Mouse (Mus musculus) natural killer cell, adult 2 months (primary cell): Measurements from ENCODE around the gene Paip2b.
"Not testable (repeated sequence)": the region's sequence is repeated elsewhere in the genome, so short reads cannot be mapped to it uniquely, and the experiment has no call there.

Experiments used
- DNase-seq, 2 experiments: peaks; one replicate each; pipeline ENCODE4 v3.0.0; 2022; ENCODE audit warnings: low spot score in 2 of 2

The Paip2b gene

GRCm38 (mm10) chr6:83831606-83832123 lies at the start of gene Paip2b:
TSS of gene Paip2b (minus strand) at chr6:83831741.
- peak; percentile 98 to 99 for DNase-seq

GRCm38 (mm10) chr6:83879815-83880214 lies 48.3 kb upstream of the Paip2b start:
- peak; percentile 28 to 61 for DNase-seq

DNA sequence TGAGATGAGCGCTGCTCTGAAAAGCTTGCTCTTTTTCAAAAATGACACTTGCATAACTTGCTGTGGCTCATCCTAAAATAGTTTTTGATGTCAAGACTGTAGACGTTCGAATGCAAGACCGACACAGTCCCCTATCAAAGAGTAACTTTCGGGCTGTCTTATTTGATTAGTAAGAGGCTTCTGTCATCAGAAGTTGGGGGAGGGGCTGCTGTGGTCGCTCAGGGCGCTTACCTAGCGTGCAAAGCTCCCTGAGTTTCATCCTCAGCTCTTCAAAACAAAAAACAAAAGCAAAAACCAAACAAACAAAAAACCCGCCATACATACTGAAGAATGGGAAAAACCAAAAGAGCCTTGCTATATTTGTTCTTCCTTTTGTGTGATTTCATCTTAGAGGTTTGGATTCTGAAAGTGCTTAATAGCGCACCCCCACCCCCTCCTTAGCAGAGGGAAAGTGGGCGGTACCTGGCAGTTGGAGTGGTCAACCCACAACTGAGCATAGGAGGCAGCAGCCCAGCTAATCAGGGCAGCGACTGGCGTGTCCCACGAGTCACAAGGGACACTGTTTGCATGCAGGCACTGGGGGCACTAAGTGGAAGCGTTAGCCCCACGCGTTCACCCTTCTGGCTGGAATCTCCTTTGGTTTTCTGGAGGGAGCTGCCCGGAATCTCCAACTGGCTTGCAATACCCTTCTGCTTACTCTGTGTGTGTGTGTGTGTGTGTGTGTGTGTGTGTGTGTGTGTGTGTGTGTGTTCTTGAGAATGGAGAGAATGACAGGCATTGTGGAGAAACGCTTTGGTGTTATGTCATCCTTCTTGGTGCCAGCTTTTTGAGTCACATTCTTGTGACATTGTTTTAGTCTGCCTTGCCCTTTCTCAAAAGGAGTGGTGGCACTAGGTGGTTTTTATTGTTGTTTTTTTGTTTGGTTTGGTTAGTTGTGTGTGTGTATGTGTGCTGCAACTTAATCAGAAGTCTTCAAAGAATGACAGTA lies 36.4 kb upstream of the Paip2b start:
- DNase-seq, result peak; percentile 42 to 64

DNA sequence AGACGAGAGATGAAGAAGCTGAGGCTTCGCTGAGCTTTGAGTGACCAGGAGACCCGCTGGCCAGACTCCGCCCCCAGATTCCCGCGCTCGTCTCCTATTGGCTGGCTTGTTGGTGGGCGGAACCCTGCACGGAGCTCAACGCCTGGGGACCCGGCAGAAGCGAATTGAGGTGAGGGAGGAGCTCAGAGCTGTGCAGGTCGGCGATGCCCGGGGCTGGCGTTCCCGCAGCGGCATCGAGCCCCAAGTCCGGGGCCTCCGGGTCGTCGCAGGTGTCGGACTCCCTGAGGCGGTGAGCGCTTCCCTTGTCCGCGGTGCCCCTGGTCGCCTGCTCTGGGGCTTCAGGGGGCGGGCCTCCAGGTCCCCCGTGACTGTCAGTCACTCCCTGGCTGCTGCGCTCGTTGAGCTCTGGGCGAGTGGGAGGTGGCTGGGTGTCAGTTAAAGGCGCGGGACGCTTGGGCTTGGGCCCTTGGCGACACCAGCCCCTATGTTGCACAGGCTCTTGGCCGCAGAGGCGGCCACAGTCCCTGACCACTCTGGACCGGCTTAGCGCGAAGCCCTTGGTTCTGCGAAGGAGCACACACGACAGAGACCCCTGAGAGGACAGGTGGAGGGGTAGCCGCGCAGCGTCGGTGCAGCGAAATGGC lies 35.5 kb upstream of the Paip2b start, which contains the start of gene Zfp638:
Zfp638 (plus strand) TSS at position 156 of the 644 bp plus-strand sequence.
- peak; percentile 94 to 97 for DNase-seq

GRCm38 (mm10) chr6:83866423-83866822 lies 34.9 kb upstream of the Paip2b start:
- no peak for DNase-seq

- no peak for DNase-seq
These were observed 32.0 kb upstream of the Paip2b start for GRCm38 (mm10) chr6:83863538-83863937.

GRCm38 (mm10) chr6:83860033-83860432 lies 28.5 kb upstream of the Paip2b start:
- DNase-seq, result no peak

DNA sequence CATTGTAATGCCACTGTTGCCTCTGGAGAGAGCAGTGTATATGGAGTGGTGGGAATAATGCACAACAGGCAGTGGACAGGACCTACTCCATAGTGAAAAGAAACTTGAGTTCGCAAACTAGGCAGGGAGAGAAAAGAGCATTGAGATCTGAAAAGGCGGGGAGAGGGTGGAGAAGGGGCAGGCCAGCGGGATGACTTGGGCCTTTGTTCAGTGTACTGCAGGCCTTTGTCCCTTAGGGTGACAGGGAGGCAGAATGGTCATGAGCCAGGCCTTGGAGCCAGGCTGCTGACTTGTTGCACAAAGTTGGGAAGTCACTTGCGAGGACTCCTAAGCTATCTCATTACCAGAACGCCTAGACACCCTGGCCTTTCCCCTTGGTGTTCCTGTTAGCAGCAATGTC lies 25.9 kb upstream of the Paip2b start:
- no peak for DNase-seq

- no peak for DNase-seq
These were observed 17.9 kb upstream of the Paip2b start for GRCm38 (mm10) chr6:83849446-83849845.

- no peak for DNase-seq
These were observed 14.6 kb upstream of the Paip2b start for GRCm38 (mm10) chr6:83846141-83846540.

GRCm38 (mm10) chr6:83844913-83845312 lies 13.4 kb upstream of the Paip2b start:
- DNase-seq, result no peak

DNA sequence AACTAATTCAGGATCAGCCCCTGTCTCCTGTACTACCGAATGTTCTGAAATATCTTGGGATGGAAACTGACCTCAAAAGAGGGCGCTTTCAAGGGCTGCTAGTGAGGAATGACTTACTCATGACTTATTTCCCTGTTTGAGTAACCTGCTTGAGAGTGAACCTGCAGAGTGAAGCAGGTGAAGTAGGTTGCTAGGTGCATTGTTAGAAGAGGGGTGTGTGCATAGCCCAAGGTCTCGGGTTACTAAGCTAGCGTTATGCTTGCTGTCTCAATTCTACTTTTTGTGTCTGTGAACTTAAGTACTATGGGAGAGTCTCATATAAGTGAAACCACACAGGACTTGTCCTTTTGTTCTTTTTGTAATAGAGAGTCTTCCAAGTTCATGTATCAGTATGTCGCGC lies 8.5 kb upstream of the Paip2b start:
- DNase-seq, result no peak

- DNase-seq, result no peak
These were observed 6.5 kb upstream of the Paip2b start for GRCm38 (mm10) chr6:83838046-83838445.

DNA sequence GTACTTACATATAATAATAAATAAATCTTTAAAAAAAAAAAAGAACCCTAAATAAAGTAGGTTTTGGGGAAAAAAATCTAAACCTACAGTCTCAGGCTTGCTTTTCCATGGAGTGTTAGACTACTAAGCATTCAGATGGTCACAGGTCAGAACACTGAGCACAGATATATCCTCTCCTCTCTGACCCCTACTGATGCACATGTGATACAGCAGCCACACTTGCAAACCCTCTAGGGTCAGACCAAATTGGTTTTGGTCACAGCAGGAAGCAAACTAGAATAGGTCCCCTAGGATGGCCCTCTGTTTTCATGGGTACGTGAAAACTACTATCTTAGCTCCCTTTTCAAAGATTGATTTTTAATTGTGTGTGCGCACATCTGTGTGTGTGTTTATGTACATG lies 5.3 kb upstream of the Paip2b start:
- no peak for DNase-seq

DNA sequence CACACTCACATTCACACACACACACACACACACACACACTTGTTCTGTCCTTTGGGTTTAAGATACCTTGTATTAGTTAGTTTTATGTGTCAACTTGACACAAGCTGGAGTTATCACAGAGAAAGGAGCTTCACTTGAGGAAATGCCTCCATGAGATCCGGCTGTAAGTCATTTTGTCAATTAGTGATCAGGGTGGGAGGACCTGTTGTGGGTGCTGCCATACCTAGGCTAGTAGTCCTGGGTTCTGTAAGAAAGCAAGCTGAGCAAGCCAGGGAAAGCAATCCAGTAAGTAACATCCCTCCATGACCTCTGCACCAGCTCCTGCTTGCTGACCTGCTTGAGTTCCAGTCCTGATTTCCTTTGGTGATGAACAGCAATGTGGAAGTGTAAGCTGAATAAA lies 852 bp upstream of the Paip2b start:
- not testable (repeated sequence) for DNase-seq

GRCm38 (mm10) chr6:83830941-83831605 lies 468 bp downstream of the Paip2b start:
- peak; percentile 59 to 63 for DNase-seq

DNA sequence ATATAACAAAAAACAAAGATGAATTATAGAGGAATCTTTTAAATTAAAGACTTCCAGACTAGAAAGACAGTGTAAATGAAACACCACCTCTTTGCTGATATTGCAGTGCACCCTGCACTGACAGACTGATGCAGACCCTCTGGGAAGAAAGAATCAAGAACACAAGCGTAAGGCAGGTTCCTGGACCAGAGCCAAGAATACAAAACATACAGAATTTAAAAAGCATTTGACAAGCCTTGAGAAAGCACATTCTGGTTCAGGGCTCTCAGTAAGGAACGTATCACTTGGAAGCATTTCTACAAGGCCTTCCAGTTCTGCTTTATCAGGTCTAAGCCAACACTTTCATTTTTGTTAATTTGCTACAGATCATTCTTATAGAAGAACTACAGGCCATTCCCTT lies 9.7 kb downstream of the Paip2b start:
- DNase-seq, result no peak

DNA sequence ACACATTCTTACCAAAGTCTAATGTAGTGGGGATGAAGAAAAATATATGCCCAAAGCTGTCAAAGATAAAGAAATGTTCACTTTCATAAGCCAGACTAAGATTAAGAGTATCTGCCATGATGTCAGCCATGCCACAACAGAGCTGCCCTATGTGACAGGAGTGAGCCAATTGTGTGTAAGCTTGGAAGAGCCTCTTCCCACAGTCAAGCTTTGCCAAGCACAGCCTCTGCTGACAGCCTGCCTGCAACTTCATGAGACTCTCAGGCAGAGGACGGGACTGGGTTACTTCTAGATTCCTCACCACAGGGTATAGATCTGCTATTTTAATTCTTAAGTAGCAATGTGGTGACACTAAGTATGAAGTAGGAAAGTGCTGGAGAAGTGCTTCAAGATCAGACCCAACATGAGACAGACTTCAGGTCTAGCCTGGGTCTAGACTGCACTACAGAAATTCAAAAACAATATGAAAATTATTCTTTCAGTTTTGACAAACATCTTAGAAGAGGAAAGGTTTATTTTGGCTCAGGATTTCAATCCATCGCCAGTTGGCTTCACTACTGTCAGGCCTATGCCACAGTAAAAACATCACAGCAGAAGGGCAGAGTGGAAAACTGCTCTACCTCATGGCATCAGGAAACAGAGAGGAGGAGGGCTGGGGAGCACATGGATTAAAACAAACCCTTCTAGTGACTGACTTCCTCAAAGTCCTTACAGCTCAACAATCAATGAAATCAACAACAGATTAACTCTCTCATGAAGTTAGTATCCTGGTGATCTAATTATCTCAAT lies 10.6 kb downstream of the Paip2b start:
- no peak for DNase-seq

DNA sequence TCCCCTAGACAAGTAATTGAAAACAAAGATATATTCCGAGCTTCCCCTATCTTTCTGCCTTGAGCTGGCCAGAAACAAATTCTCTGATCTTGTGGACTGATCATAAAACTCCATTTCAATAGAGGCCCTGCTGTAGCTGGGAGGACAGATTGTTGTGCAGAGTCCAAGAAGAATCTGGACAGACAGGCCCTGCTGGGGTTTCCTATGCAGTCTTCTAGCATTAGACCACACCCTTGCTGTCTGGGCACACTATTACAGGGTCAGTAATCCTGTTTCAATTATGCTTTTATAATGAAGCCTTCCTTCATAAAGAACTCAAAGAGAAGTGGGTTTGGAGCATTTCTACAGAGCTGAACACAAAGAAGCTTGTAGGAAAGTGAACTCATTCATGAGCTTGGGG lies 12.5 kb downstream of the Paip2b start:
- no peak for DNase-seq

GRCm38 (mm10) chr6:83815801-83816200 lies 15.7 kb downstream of the Paip2b start:
- DNase-seq, result no peak

GRCm38 (mm10) chr6:83802846-83803245 lies 28.7 kb downstream of the Paip2b start:
- no peak for DNase-seq
